ENCODE assay signal across 7 mouse cellular contexts in genomic region chr6:124547979-124548378, GRCm38 (mm10). TPM values are rescaled to one million over a fixed set of nuclear protein-coding genes. Genes with fewer than 3 reads are reported as not detected.
"Had no signal": no experiment of that assay in that cellular context is flagged by ENCODE, and none has a peak within 500 bp of the region (broad histone marks: within the 10 kb centered on the region; RNA-seq: fewer than 3 reads in every experiment).

No protein-coding gene starts in this region.

RNA-seq across cellular contexts. Expression of gene C1s1, which starts 5.8 kb away (rescaled TPM):
- total RNA-seq: megakaryocyte progenitor cell, adult 5-6 weeks; monocyte, adult 5-6 weeks had no signal

RNA-seq across cellular contexts. Expression of gene C1rb, which starts 22.1 kb away (rescaled TPM):
- total RNA-seq: left cerebral cortex, adult 8-10 months; left cerebral cortex, postnatal 10 days; left cerebral cortex, postnatal 4 days; megakaryocyte progenitor cell, adult 5-6 weeks; megakaryocyte, adult 5-6 weeks; midbrain, postnatal 0 days; monocyte, adult 5-6 weeks had no signal

RNA-seq across cellular contexts. Expression of gene C1rl, which starts 55.1 kb away (rescaled TPM):
- total RNA-seq: midbrain, postnatal 0 days had no signal
